Mouse (Mus musculus): ENCODE results near the gene Faf1.

DNA sequence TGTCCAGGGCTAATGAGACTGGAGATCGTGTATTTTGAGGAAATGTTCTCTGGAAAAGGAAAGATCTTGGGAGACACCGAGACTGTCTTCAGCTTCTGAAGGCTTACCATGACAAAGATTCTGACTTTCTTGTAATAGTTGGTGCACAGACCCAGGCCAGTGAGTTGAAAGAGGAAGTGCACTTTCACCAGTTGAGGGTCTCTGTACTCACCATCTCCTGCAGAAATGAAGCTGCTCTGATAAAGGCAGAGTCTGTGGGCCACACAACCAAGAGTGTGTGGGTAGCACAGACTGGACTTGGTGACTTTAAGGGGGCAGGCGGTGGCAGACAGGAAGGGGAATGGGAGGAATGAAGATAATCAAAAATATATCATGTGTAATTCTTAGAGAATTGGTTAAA is 260.2 kb downstream of the Faf1 start:
- no peak for TF ChIP-seq CTCF (IDR thresholded peaks at IDR 0.05)
- TF ChIP-seq EP300 (IDR thresholded peaks at IDR 0.05), result no peak

Data from lung, postnatal 0 days (tissue).